Mouse (Mus musculus) kidney, adult 2 months (tissue): ENCODE results near the gene C1qtnf12.

ENCODE experiments used
- CTCF ChIP-seq: fragments of 200-500 bp; conservative IDR thresholded peaks from 2 replicates; pipeline ENCODE4 v1.5.1; 2011; ENCODE audit warnings: low read depth, mild to moderate bottlenecking, control low read depth, low read length, moderate library complexity, mixed read lengths; ENCODE audit not compliant: insufficient read depth, insufficient read length
- POLR2A ChIP-seq: fragments of 200-500 bp; IDR thresholded peaks from one replicate; pipeline ENCODE4 v1.6.1; 2011; ENCODE audit warnings: low read depth, low read length, control low read depth

DNA sequence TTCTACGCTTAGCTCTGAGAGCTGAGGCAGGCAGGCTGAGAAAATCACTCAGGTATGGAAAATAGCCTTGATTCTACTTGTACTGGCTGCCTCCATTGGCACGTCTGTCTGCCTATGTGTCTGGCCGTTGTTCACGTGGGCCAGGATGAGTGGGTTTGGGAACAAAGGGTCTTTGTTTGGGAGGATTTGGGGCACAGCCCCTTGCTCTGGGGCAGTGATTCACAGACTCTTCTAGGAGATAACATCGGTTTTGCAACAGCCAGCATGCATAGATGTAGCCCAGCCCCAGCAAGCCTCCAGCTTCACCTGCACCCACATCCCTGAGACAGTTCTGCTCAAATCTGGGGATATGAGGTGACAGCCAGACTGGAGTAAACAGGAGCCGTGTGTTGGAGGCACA is 10.5 kb downstream of the C1qtnf12 start:
- TF ChIP-seq POLR2A = no peak
- no peak for TF ChIP-seq CTCF
